Mouse (Mus musculus): ENCODE measurements at regions not wholly inside any gene's neighbourhood (a gene's known extent, or its start where the extent isn't known, plus 50 kb on each side); places are given as distances from the start of the nearest gene placed in this dataset.

DNA sequence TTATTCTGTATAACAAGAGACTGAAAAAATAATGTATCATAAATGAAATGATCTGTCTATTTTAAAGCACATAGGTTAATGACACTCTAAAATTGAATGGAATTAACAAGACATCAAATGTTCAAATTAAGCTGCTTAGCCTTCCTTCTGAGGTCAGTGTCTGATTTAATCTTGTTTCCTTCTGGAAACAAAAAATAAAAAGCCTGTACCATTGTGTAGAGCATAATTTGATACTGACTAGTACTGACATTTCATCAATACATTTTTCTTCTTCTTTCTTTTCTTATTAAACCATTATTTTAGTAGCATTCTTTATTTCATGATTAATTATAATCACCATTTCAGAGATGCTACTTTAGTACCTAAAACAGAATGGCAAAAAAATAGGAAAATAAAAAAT is 1862.9 kb upstream of the G6pd2 start:
- no peak for TF ChIP-seq CTCF (IDR thresholded peaks at IDR 0.05; ENCODE audit: low read depth, low read length)
- TF ChIP-seq EP300 (IDR thresholded peaks at IDR 0.05; ENCODE audit: insufficient read depth, low read depth, low read length): no peak

Measured in ES-Bruce4 (cell line).